Mouse (Mus musculus) heart, adult 2 months (tissue): ENCODE measurements around the gene Tfeb. TPM values are rescaled to one million over a fixed set of nuclear protein-coding genes. Genes with fewer than 3 reads are reported as not detected.

Source experiments
- DNase-seq, 2 experiments: peaks; one replicate each; pipeline ENCODE4 v3.0.0; 2021
- H3K27ac ChIP-seq: fragments of 200-600 bp; 2 replicates; pipeline ENCODE4 v1.8.1; 2022
- H3K27me3 ChIP-seq: fragments of 200-500 bp; 2 replicates; pipeline ENCODE4 v1.6.1; 2012; ENCODE audit warnings: mild to moderate bottlenecking, low read length, inconsistent platforms, mixed read lengths; ENCODE audit not compliant: control insufficient read depth, insufficient read depth
- H3K36me3 ChIP-seq: fragments of 200-500 bp; 2 replicates; pipeline ENCODE4 v1.6.1; 2012; ENCODE audit warnings: low read length, inconsistent platforms; ENCODE audit not compliant: control insufficient read depth, insufficient read depth
- H3K4me1 ChIP-seq: fragments of 200-500 bp; 2 replicates; pipeline ENCODE4 v1.6.1; 2011; ENCODE audit warnings: low read length; ENCODE audit not compliant: control insufficient read depth, insufficient read depth
- H3K4me3 ChIP-seq: fragments of 200-600 bp; 2 replicates; pipeline ENCODE4 v1.8.1; 2022
- H3K79me2 ChIP-seq: fragments of 200-500 bp; replicated peaks from 2 replicates; pipeline ENCODE4 v1.6.1; 2012; ENCODE audit warnings: mild to moderate bottlenecking, inconsistent platforms, low read length, moderate library complexity, mixed read lengths; ENCODE audit not compliant: control insufficient read depth, insufficient read depth
- H3K9ac ChIP-seq: fragments of 200-500 bp; 2 replicates; pipeline ENCODE4 v1.6.1; 2012; ENCODE audit warnings: low read depth, mild to moderate bottlenecking, control low read depth, inconsistent platforms, low read length, mixed read lengths
- CTCF ChIP-seq: fragments of 200-600 bp; IDR thresholded peaks from 2 replicates; pipeline ENCODE4 v1.8.1; 2022; ENCODE audit warnings: antibody characterized with exemption, mild to moderate bottlenecking, moderate library complexity
- EP300 ChIP-seq: fragments of 200-500 bp; IDR thresholded peaks from 2 replicates; pipeline ENCODE4 v1.6.1; 2011; ENCODE audit warnings: low read depth, low read length, control low read depth; ENCODE audit not compliant: insufficient read depth
- POLR2A ChIP-seq: fragments of 200-500 bp; IDR thresholded peaks from 2 replicates; pipeline ENCODE4 v1.6.1; 2011; ENCODE audit warnings: mild to moderate bottlenecking, low read depth, low read length, control low read depth; ENCODE audit not compliant: insufficient read depth
- WGBS: fragments of 180-500 bp; shearing (Covaris S2); methylation state at CpG from one replicate; pipeline ENCODE4 v1.1.7; 2018; 5-methylcytosine and 5-hydroxymethylcytosine counted together
- intact Hi-C: fragments of 180-260 bp; cut with DNase I; formaldehyde crosslinking; loops from one replicate; pipeline ENCODE4 v1.15.1; 2025
- polyA plus RNA-seq: library from polyadenylated mRNA; depleted of rRNA; stranded (reverse); fragments of >200 nt; gene quantifications from 2 replicates; pipeline ENCODE4 v1.2.3, GENCODE M21; 2012
- total RNA-seq, 2 experiments: library from RNA; stranded (reverse); gene quantifications; 2 replicates each; pipeline ENCODE4 v1.2.3; 2021

Gene Tfeb
- total and polyA plus RNA-seq, 3 experiments, result 33.5 to 42.7 (median 36.8) TPM

GRCm38 (mm10) chr17:47737271-47738065 is 638 bp downstream of the Tfeb start:
- Histone ChIP-seq H3K4me3 (peak overlapping the region; percentile 90), H3K27ac (peak overlapping the region; percentile 99), H3K36me3 (no peaks in the 10 kb centered on the region), H3K27me3 (no peaks in the 10 kb centered on the region), H3K79me2 (peaks cover 1% of the 10 kb centered on the region; the same call in 1 of the 2 replicates), H3K9ac (peak overlapping the region; percentile 98), H3K4me1 (peaks cover 10% of the 10 kb centered on the region)
- no peak for TF ChIP-seq CTCF
- TF ChIP-seq EP300, result 0 out of 2 replicates have a peak, but pooled peaks have one; percentile 25
- TF ChIP-seq POLR2A, result peak; percentile 61; the same call in 1 of the 2 replicates
- peak; percentile 94 to 95 for DNase-seq
- intact Hi-C loops, result loop anchor here (2.0 kb wide), 1 partner anchor 43 kb away; the partner anchor contains the start of genes Gm21981 and Prickle4
- WGBS, result 3% methylated on average over 48 of the region's 60 CpGs

GRCm38 (mm10) chr17:47738066-47738878 is 1.4 kb downstream of the Tfeb start:
- no peaks in the 10 kb centered on the region for H3K36me3 ChIP-seq
- no peaks in the 10 kb centered on the region for H3K27me3 ChIP-seq
- DNase-seq, result peak; percentile 73 to 82
- TF ChIP-seq CTCF (no peak), EP300 (no peak), POLR2A (no peak)
- peak overlapping the region; percentile 98 for H3K9ac ChIP-seq
- peak overlapping the region; percentile 99 for H3K27ac ChIP-seq
- WGBS, result under 1% methylated on average over 60 of the region's 61 CpGs
- H3K4me1 ChIP-seq, result peaks cover 10% of the 10 kb centered on the region
- peaks cover 1% of the 10 kb centered on the region; the same call in 1 of the 2 replicates for H3K79me2 ChIP-seq
- intact Hi-C loops, result no loop called here
- H3K4me3 ChIP-seq, result peak overlapping the region; percentile 90

DNA sequence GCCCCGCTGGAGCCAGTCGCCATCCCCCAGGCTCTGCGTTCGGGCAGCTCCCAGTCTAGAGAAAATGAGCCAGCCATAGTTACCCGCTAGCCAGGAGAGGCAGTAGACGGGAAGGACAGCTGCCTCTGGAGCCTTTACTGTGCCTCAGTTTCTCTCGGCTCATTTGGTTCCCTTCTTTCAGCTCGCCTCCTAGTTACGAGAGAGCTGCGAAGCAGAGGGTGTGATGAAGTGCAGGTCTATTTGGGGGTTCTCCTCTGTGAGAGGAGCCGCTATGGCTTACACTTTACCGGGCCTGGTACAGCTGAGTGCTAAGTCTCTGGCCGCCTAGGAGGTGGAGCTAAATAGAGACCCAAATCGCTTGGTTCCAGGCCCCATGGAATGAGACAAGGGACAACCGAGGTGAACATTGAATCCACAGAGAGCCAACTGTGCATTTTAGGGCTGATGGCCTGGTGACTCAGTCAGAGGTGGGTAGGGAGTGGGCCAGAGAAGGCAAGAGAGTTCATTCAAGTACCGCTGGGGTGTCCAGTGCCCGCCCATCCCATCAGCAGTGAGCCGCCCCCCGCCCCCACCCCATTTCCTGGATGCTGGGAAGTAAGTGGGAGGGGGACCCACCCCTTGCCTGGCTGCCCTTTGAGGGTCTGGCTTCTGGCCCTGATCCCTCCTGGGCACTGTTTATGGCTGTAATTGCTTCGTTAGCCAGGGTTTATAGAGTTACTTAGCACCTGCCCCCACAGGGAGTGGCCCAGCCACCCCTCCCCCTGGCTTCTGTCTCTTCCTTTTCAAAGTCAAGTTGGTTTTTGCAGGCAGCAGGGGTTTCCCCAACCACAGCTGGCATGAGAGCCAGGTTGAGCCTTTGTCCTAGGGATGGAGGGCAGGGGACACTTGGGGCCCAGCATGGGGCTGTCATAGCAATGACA is 2.3 kb downstream of the Tfeb start:
- H3K9ac ChIP-seq, result peak overlapping the region; percentile 98
- H3K27ac ChIP-seq, result peak overlapping the region; percentile 99
- TF ChIP-seq CTCF (no peak), EP300 (no peak), POLR2A (no peak)
- H3K27me3 ChIP-seq, result no peaks in the 10 kb centered on the region
- H3K36me3 ChIP-seq, result no peaks in the 10 kb centered on the region
- H3K79me2 ChIP-seq, result peaks cover 1% of the 10 kb centered on the region; the same call in 1 of the 2 replicates
- WGBS, result 25% methylated on average over 20 of the region's 20 CpGs
- peaks cover 10% of the 10 kb centered on the region for H3K4me1 ChIP-seq
- peak; percentile 35 to 49 for DNase-seq
- peak overlapping the region; percentile 90 for H3K4me3 ChIP-seq
- intact Hi-C loops, result no loop called here

- Histone ChIP-seq H3K27me3 (no peaks in the 10 kb centered on the region), H3K9ac (no peak overlapping the region), H3K4me3 (no peak overlapping the region), H3K36me3 (no peaks in the 10 kb centered on the region), H3K4me1 (peaks cover 10% of the 10 kb centered on the region), H3K27ac (no peak overlapping the region), H3K79me2 (peaks cover 1% of the 10 kb centered on the region; the same call in 1 of the 2 replicates)
- WGBS, result 91% methylated on average over 2 of the region's 2 CpGs
- TF ChIP-seq CTCF (peak; percentile 46), EP300 (no peak), POLR2A (no peak)
- intact Hi-C loops, result loop anchor here (2.0 kb wide), 2 partner anchors 21 to 51 kb away; no protein-coding TSS in a partner anchor
- no peak for DNase-seq
These were observed 3.4 kb downstream of the Tfeb start for GRCm38 (mm10) chr17:47740186-47740585.
